Mouse (Mus musculus): ENCODE measurements around the gene Aup1.

- no peak for TF ChIP-seq POLR2A (IDR thresholded peaks at IDR 0.05; ENCODE audit: borderline replicate concordance, insufficient read depth, low read length)
- TF ChIP-seq CTCF (IDR thresholded peaks at IDR 0.05; ENCODE audit: borderline replicate concordance, insufficient read depth, low read depth, low read length) = no peak
These were observed 37.1 kb upstream of the Aup1 start for GRCm38 (mm10) chr6:83017190-83017589.
